ENCODE assay signal across 10 mouse cellular contexts in genomic region chr11:116668839-116669238, GRCm38 (mm10). TPM values are rescaled to one million over a fixed set of nuclear protein-coding genes. Genes with fewer than 3 reads are reported as not detected.
DNase-seq lines count a peak whose midpoint lies in the region; ATAC-seq lines count a peak whose summit lies in the region.
"Had no signal": no experiment of that assay in that cellular context is flagged by ENCODE, and none has a peak within 500 bp of the region (broad histone marks: within the 10 kb centered on the region; RNA-seq: fewer than 3 reads in every experiment).

No protein-coding gene starts in this region.

- H3K4me2 ChIP-seq in kidney, embryonic 16.5 days (replicated peaks; ENCODE audit: low read depth, low read length), result no peak overlapping the region

- peaks cover 8% of the 10 kb centered on the region for H3K36me3 ChIP-seq in kidney, embryonic 16.5 days (ENCODE audit: insufficient read depth, low read length)

- no peak overlapping the region for H3K4me3 ChIP-seq in kidney, embryonic 16.5 days (ENCODE audit: low read length)

- H3K27ac ChIP-seq in kidney, embryonic 16.5 days (ENCODE audit: low read length), result no peak overlapping the region

- H3K4me1 ChIP-seq in kidney, embryonic 16.5 days (ENCODE audit: insufficient read depth, low read length), result peaks cover 17% of the 10 kb centered on the region

- H3K27me3 ChIP-seq in kidney, embryonic 16.5 days (ENCODE audit: insufficient read depth, low read length), result no peaks in the 10 kb centered on the region; the same call in 1 of the 2 replicates

- no peak for ATAC-seq in kidney, embryonic 16.5 days (ENCODE audit: low FRiP score, low TSS enrichment)

- H3K9ac ChIP-seq in kidney, embryonic 16.5 days (replicated peaks; ENCODE audit: low read length), result no peak overlapping the region

- no peaks in the 10 kb centered on the region for H3K9me3 ChIP-seq in kidney, embryonic 16.5 days (ENCODE audit: low read length)

- WGBS in kidney, embryonic 16.5 days, result 27% methylated on average over 7 of the region's 7 CpGs

- peak; percentile 58 for DNase-seq in embryo, embryonic 11 days
- no peak for DNase-seq in embryo, embryonic 9.5 days (ENCODE audit: extremely low spot score)
- DNase-seq in kidney, adult 9 months, result peak; percentile 63
- peak; percentile 42 for DNase-seq in NIH3T3 (ENCODE audit: low read depth)
- DNase-seq in kidney, postnatal 25 days, result peak; percentile 54 to 65
- DNase-seq in right cerebral cortex, postnatal 14 days, result no peak
- no peak for DNase-seq in spleen, postnatal 14 days (ENCODE audit: low spot score in 2 of 2)
- DNase-seq: cerebellum, adult 11 months; lung, postnatal 36 days had no signal

RNA-seq across cellular contexts. Expression of gene Cygb, which starts 14.7 kb away (rescaled TPM):
- 17.0 and 17.5 TPM in 2 replicates for polyA plus RNA-seq in kidney, embryonic 16.5 days (2015; fragmentation: Nextera tagmentation; extraction: Ambion mirVana)

RNA-seq across cellular contexts. Expression of gene Prcd, which starts 15.5 kb away (rescaled TPM):
- 1.3 and 1.5 TPM in 2 replicates for polyA plus RNA-seq in kidney, embryonic 16.5 days (2015; fragmentation: Nextera tagmentation; extraction: Ambion mirVana)

RNA-seq across cellular contexts. Expression of gene Rhbdf2, which starts 42.0 kb away (rescaled TPM):
- 11.4 and 12.8 TPM in 2 replicates for polyA plus RNA-seq in kidney, embryonic 16.5 days (2015; fragmentation: Nextera tagmentation; extraction: Ambion mirVana)

Comparison
In these comparisons a context has a peak if more than half of its experiments do, and no peak if none do; other contexts are left out.
1. DNase-seq: peak in embryo, embryonic 11 days (single experiment), kidney, adult 9 months (single experiment), NIH3T3 (single experiment) and kidney, postnatal 25 days (2 of 2); none in embryo, embryonic 9.5 days (single experiment), right cerebral cortex, postnatal 14 days (single experiment) and spleen, postnatal 14 days (0 of 2).